Mouse (Mus musculus): ENCODE data around the gene Serpinb3d.

Gene Serpinb3d

GRCm38 (mm10) chr1:107083406-107083805 lies at the start of gene Serpinb3d:
Gene Serpinb3d, minus strand, starts transcription at chr1:107083506.
- DNase-seq (ENCODE audit: low spot score in 2 of 2) = no peak

GRCm38 (mm10) chr1:107127453-107127852 lies 44.1 kb upstream of the Serpinb3d start:
- peak; percentile 17 to 50 for DNase-seq (ENCODE audit: low spot score in 2 of 2)

- DNase-seq (ENCODE audit: low spot score in 2 of 2) = no peak
These were observed 15.1 kb upstream of the Serpinb3d start for GRCm38 (mm10) chr1:107098417-107098816.

- no peak for DNase-seq (ENCODE audit: low spot score in 2 of 2)
These were observed 31.1 kb downstream of the Serpinb3d start, which contains the start of gene Serpinb3a for GRCm38 (mm10) chr1:107052203-107052602. Gene Serpinb3a, minus strand, starts transcription at chr1:107052303.

- peak in 1 of 2 experiments; percentile 59 for DNase-seq (ENCODE audit: low spot score in 2 of 2)
These were observed 49.1 kb downstream of the Serpinb3d start for GRCm38 (mm10) chr1:107034236-107034635.
